Mouse (Mus musculus) ES-E14 (cell line): ENCODE measurements at regions not wholly inside any gene's neighbourhood (a gene's known extent, or its start where the extent isn't known, plus 50 kb on each side); places are given as distances from the start of the nearest gene placed in this dataset.

Experiments used
- DNase-seq: peaks from one replicate; pipeline ENCODE4 v3.0.0-alpha.2; 2013; ENCODE audit warnings: low read depth, low spot score
- H3K27ac ChIP-seq: 2 replicates; pipeline ENCODE4 v1.5.1; 2012; ENCODE audit warnings: low read depth, mild to moderate bottlenecking, low read length, moderate library complexity, mixed read lengths; ENCODE audit not compliant: poor library complexity, insufficient read depth, severe bottlenecking
- H3K36me3 ChIP-seq: 2 replicates; pipeline ENCODE4 v1.6.1; 2012; ENCODE audit warnings: mild to moderate bottlenecking, low read length, moderate library complexity, mixed read lengths; ENCODE audit not compliant: control insufficient read depth, poor library complexity, insufficient read depth, severe bottlenecking
- H3K4me1 ChIP-seq, 2 experiments: fragments of 150-350 bp in 1 of 2; sonication (generic) in 1 of 2; 2 replicates each; pipeline ENCODE4 v1.6.1; 2012; ENCODE audit warnings: low read length in 2 of 2, mild to moderate bottlenecking in 1 of 2, mixed read lengths in 1 of 2; ENCODE audit not compliant: control insufficient read depth in 2 of 2, insufficient read depth in 2 of 2, poor library complexity in 1 of 2
- H3K4me3 ChIP-seq, 2 experiments: fragments of 150-350 bp in 1 of 2; sonication (generic) in 1 of 2; 2 replicates each; pipeline ENCODE4 v1.5.1; 2012; ENCODE audit warnings: low read length in 2 of 2, low read depth in 1 of 2, mild to moderate bottlenecking in 1 of 2, mixed read lengths in 1 of 2; ENCODE audit not compliant: insufficient read depth in 1 of 2, poor library complexity in 1 of 2, severe bottlenecking in 1 of 2
- H3K9ac ChIP-seq: 2 replicates; pipeline ENCODE4 v1.6.1; 2012; ENCODE audit warnings: low read depth, mild to moderate bottlenecking, low read length, mixed read lengths; ENCODE audit not compliant: poor library complexity, insufficient read depth, severe bottlenecking
- H3K9me3 ChIP-seq: fragments of 150-350 bp; sonication (generic); 2 replicates; pipeline ENCODE4 v1.6.1; 2012; ENCODE audit warnings: low read depth, mild to moderate bottlenecking, low read length; ENCODE audit not compliant: control insufficient read depth, insufficient read depth
- CHD2 ChIP-seq: IDR thresholded peaks from 2 replicates; pipeline ENCODE4 v1.6.1; 2014; ENCODE audit warnings: mild to moderate bottlenecking, low read depth, low read length, inconsistent platforms
- HCFC1 ChIP-seq: IDR thresholded peaks from 2 replicates; pipeline ENCODE4 v1.6.1; 2012; ENCODE audit warnings: low read length, inconsistent platforms, borderline replicate concordance; ENCODE audit not compliant: insufficient read depth
- MAFK ChIP-seq: IDR thresholded peaks from 2 replicates; pipeline ENCODE4 v1.6.1; 2014; ENCODE audit warnings: mild to moderate bottlenecking, low read depth, low read length, inconsistent platforms; ENCODE audit not compliant: insufficient read depth
- ZC3H11A ChIP-seq: IDR thresholded peaks from 2 replicates; pipeline ENCODE4 v1.6.1; 2012; ENCODE audit warnings: low read depth, mild to moderate bottlenecking, inconsistent platforms, low read length, borderline replicate concordance
- ZNF384 ChIP-seq: IDR thresholded peaks from 2 replicates; pipeline ENCODE4 v1.6.1; 2012; ENCODE audit warnings: low read depth, low read length, inconsistent platforms
- in situ Hi-C, 2 experiments: fragments of 600-800 bp; cut with MboI; formaldehyde crosslinking; loops; one replicate each; pipeline ENCODE4 v1.15.1; 2025; ENCODE audit warnings: low sequenced_read_pairs in 2 of 2, inconsistent platforms in 1 of 2; ENCODE audit not compliant: unreplicated experiment in 2 of 2

- no peak for DNase-seq
- TF ChIP-seq HCFC1 (no peak), ZC3H11A (no peak), CHD2 (no peak), MAFK (no peak), ZNF384 (no peak)
- no peak overlapping the region for H3K4me3 ChIP-seq
- H3K36me3 ChIP-seq, result no peaks in the 10 kb centered on the region
- no peaks in the 10 kb centered on the region for H3K9me3 ChIP-seq
- H3K4me1 ChIP-seq, result no peaks in the 10 kb centered on the region
- no peak overlapping the region for H3K9ac ChIP-seq
- in situ Hi-C loops, result no loop called here
- no peak overlapping the region for H3K27ac ChIP-seq
Measured at GRCm38 (mm10) chr19:56198474-56199236, 88.3 kb upstream of the Habp2 start.

- H3K36me3 ChIP-seq, result no peaks in the 10 kb centered on the region
- DNase-seq, result no peak
- H3K4me1 ChIP-seq, result no peaks in the 10 kb centered on the region
- H3K9me3 ChIP-seq, result no peaks in the 10 kb centered on the region
- no peak overlapping the region for H3K9ac ChIP-seq
- H3K27ac ChIP-seq, result no peak overlapping the region
- in situ Hi-C loops, result no loop called here
- H3K4me3 ChIP-seq, result no peak overlapping the region
- TF ChIP-seq CHD2 (no peak), MAFK (no peak), ZC3H11A (no peak), ZNF384 (no peak), HCFC1 (no peak)
Measured at GRCm38 (mm10) chr19:56199401-56200150, 87.4 kb upstream of the Habp2 start.

GRCm38 (mm10) chr19:56201007-56201682, 85.8 kb upstream of the Habp2 start:
- Histone ChIP-seq H3K4me3 (no peak overlapping the region), H3K27ac (no peak overlapping the region), H3K4me1 (peaks cover 0 to 2% of the 10 kb centered on the region in 2 experiments; a peak in 1 of 4 replicates), H3K9me3 (no peaks in the 10 kb centered on the region), H3K9ac (no peak overlapping the region), H3K36me3 (no peaks in the 10 kb centered on the region)
- in situ Hi-C loops, result no loop called here
- TF ChIP-seq ZNF384, result no peak
- TF ChIP-seq CHD2, result no peak
- no peak for TF ChIP-seq ZC3H11A
- no peak for TF ChIP-seq MAFK
- no peak for TF ChIP-seq HCFC1
- peak; percentile 28 for DNase-seq

- H3K9ac ChIP-seq, result no peak overlapping the region
- peaks cover 0 to 2% of the 10 kb centered on the region in 2 experiments; a peak in 1 of 4 replicates for H3K4me1 ChIP-seq
- no peak for TF ChIP-seq HCFC1
- TF ChIP-seq ZNF384, result no peak
- no peak for TF ChIP-seq MAFK
- no peak for TF ChIP-seq CHD2
- peak; percentile 37 for TF ChIP-seq ZC3H11A
- in situ Hi-C loops, result no loop called here
- H3K9me3 ChIP-seq, result no peaks in the 10 kb centered on the region
- H3K4me3 ChIP-seq, result no peak overlapping the region
- H3K36me3 ChIP-seq, result no peaks in the 10 kb centered on the region
- no peak overlapping the region for H3K27ac ChIP-seq
- peak; percentile 20 for DNase-seq
Measured at GRCm38 (mm10) chr19:56201738-56202480, 85.0 kb upstream of the Habp2 start.
